Mouse (Mus musculus) MEL (cell line): ENCODE measurements at regions not wholly inside any gene's neighbourhood (a gene's known extent, or its start where the extent isn't known, plus 50 kb on each side); places are given as distances from the start of the nearest gene placed in this dataset.

Experiments
- CHD2 ChIP-seq: IDR thresholded peaks from 2 replicates; pipeline ENCODE4 v1.6.1; 2011; ENCODE audit warnings: low read length, improper control_type of control experiment
- CTCF ChIP-seq, 3 experiments: IDR thresholded peaks in 2 of 3; conservative IDR thresholded peaks in 1 of 3; 2 replicates each; pipeline ENCODE4 v1.5.1; 2011 to 2012; ENCODE audit warnings: low read length in 3 of 3, low read depth in 2 of 3, mild to moderate bottlenecking in 2 of 3, improper control_type of control experiment in 1 of 3, inconsistent platforms in 1 of 3, mixed read lengths in 1 of 3, moderate library complexity in 1 of 3; ENCODE audit not compliant: control insufficient read depth in 1 of 3, insufficient read depth in 1 of 3, poor library complexity in 1 of 3, severe bottlenecking in 1 of 3
- EP300 ChIP-seq, 2 experiments: IDR thresholded peaks; 2 replicates each; pipeline ENCODE4 v1.6.1; 2011; ENCODE audit warnings: improper control_type of control experiment in 2 of 2, low read length in 2 of 2, low read depth in 1 of 2, mild to moderate bottlenecking in 1 of 2
- MAFK ChIP-seq: IDR thresholded peaks from 2 replicates; pipeline ENCODE4 v1.6.1; 2011; ENCODE audit warnings: low read depth, mild to moderate bottlenecking, low read length, improper control_type of control experiment, borderline replicate concordance
- MYC ChIP-seq: IDR thresholded peaks from 2 replicates; pipeline ENCODE4 v1.6.1; 2011; ENCODE audit warnings: low read depth, mild to moderate bottlenecking, low read length, improper control_type of control experiment, moderate library complexity
- POLR2A ChIP-seq, 2 experiments: IDR thresholded peaks; 2 replicates each; pipeline ENCODE4 v1.6.1; 2011 to 2012; ENCODE audit warnings: low read length in 2 of 2, mild to moderate bottlenecking in 2 of 2, control low read depth in 1 of 2, improper control_type of control experiment in 1 of 2, low read depth in 1 of 2, moderate library complexity in 1 of 2; ENCODE audit not compliant: control insufficient read depth in 1 of 2, insufficient read depth in 1 of 2, poor library complexity in 1 of 2
- POLR2AphosphoS2 ChIP-seq: IDR thresholded peaks from 2 replicates; pipeline ENCODE4 v1.6.1; 2011; ENCODE audit warnings: low read length, improper control_type of control experiment
- RAD21 ChIP-seq: IDR thresholded peaks from 2 replicates; pipeline ENCODE4 v1.6.1; 2011; ENCODE audit warnings: mild to moderate bottlenecking, low read depth, low read length, improper control_type of control experiment

- no peak for TF ChIP-seq CTCF (IDR thresholded peaks at IDR 0.05 in 2 of 3, conservative IDR thresholded peaks at IDR 0.05 in 1 of 3; ENCODE audit: control insufficient read depth in 1 of 3, insufficient read depth in 1 of 3, low read depth in 2 of 3, low read length in 3 of 3, poor library complexity in 1 of 3, severe bottlenecking in 1 of 3)
- no peak for TF ChIP-seq MAFK
- TF ChIP-seq POLR2A (IDR thresholded peaks at IDR 0.05; ENCODE audit: control insufficient read depth in 1 of 2, insufficient read depth in 1 of 2, low read depth in 1 of 2, low read length in 2 of 2, poor library complexity in 1 of 2) = no peak
- no peak for TF ChIP-seq EP300 (IDR thresholded peaks at IDR 0.05; ENCODE audit: low read depth in 1 of 2, low read length in 2 of 2)
- no peak for TF ChIP-seq POLR2AphosphoS2
- TF ChIP-seq MYC = no peak
- TF ChIP-seq CHD2 = no peak
- no peak for TF ChIP-seq RAD21
Observed at GRCm38 (mm10) chr17:47233003-47233678, 135.5 kb upstream of the Mrps10 start.
